ENCODE assay signal across 40 mouse cellular contexts in the genomic region with DNA sequence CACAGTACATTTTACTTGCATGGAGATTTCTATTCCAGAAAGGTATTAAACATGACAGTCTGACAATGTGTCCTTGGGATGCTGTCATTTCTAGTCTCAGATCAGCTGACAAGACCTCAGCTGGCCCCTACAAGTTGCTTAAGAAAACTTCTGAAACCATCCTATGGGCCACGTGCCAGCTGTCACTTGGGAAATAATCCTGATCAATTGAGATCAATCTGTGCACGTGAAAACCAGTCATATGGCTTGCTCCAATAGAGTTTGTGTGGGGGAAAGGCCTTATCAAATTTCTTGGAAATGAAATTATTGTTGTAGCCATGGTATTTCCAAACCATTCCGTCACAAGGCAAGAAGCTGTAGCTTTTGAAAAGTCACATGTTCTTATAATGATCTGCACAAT. TPM values are rescaled to one million over a fixed set of nuclear protein-coding genes. Genes with fewer than 3 reads are reported as not detected.
"Had no signal": no experiment of that assay in that cellular context is flagged by ENCODE, and none has a peak within 500 bp of the region (broad histone marks: within the 10 kb centered on the region; RNA-seq: fewer than 3 reads in every experiment).

No protein-coding gene starts in this region.

- DNase-seq: gastrocnemius, adult 2 months; gastrocnemius, postnatal 10 days; gastrocnemius, postnatal 25 days; heart, adult 18-20 months; heart, postnatal 10 days; heart, postnatal 4 days; kidney, adult 18-20 months; kidney, adult 8-10 months; kidney, postnatal 10 days; kidney, postnatal 25 days; kidney, postnatal 4 days; left cerebral cortex, postnatal 4 days; liver, embryonic 13.5 days had no signal

RNA-seq across cellular contexts. Expression of a gene that starts 50.8 kb away (rescaled TPM):
- total RNA-seq: gastrocnemius, adult 2 months; gastrocnemius, postnatal 10 days; gastrocnemius, postnatal 25 days; gastrocnemius, postnatal 4 days; granulocyte monocyte progenitor cell, adult 5-6 weeks; heart, adult 18-20 months; heart, adult 8-10 months; heart, postnatal 10 days; heart, postnatal 25 days; heart, postnatal 4 days; layer of hippocampus, adult 2 months; layer of hippocampus, postnatal 10 days; layer of hippocampus, postnatal 25 days; left cerebral cortex, adult 2 months; left cerebral cortex, postnatal 25 days; left cerebral cortex, postnatal 4 days had no signal
- polyA plus RNA-seq: heart, embryonic 10.5 days; heart, embryonic 12.5 days; heart, embryonic 14.5 days; heart, embryonic 16.5 days; hindbrain, embryonic 10.5 days; hindbrain, embryonic 12.5 days; hindbrain, embryonic 14.5 days; hindbrain, embryonic 16.5 days; inflammation-experienced regulatory T-cells, adult 6 months; intestine, embryonic 15.5 days; intestine, postnatal 0 days; kidney, embryonic 14.5 days; kidney, embryonic 16.5 days; limb, embryonic 11.5 days; limb, embryonic 13.5 days; limb, embryonic 15.5 days; liver, embryonic 11.5 days; liver, embryonic 13.5 days; liver, embryonic 15.5 days had no signal
